Mouse (Mus musculus) olfactory bulb, adult 2 months (tissue): ENCODE results near the gene Kcng3. TPM values are rescaled to one million over a fixed set of nuclear protein-coding genes. Genes with fewer than 3 reads are reported as not detected.

Experiments
- H3K27ac ChIP-seq: fragments of 200-500 bp; 2 replicates; pipeline ENCODE4 v1.5.1; 2012; ENCODE audit warnings: low read depth, low read length; ENCODE audit not compliant: insufficient read depth
- H3K4me1 ChIP-seq: fragments of 200-500 bp; 2 replicates; pipeline ENCODE4 v1.6.1; 2012; ENCODE audit warnings: low read length; ENCODE audit not compliant: control insufficient read depth, insufficient read depth
- H3K4me3 ChIP-seq: fragments of 200-500 bp; 2 replicates; pipeline ENCODE4 v1.5.1; 2012; ENCODE audit warnings: mild to moderate bottlenecking, low read depth, low read length, moderate library complexity; ENCODE audit not compliant: insufficient read depth
- CTCF ChIP-seq: fragments of 200-500 bp; IDR thresholded peaks from 2 replicates; pipeline ENCODE4 v1.5.1; 2012; ENCODE audit warnings: low read depth, mild to moderate bottlenecking, low read length, moderate library complexity; ENCODE audit not compliant: insufficient read depth
- POLR2A ChIP-seq: fragments of 200-500 bp; IDR thresholded peaks from 2 replicates; pipeline ENCODE4 v1.6.1; 2012; ENCODE audit warnings: mild to moderate bottlenecking, low read depth, low read length, moderate library complexity; ENCODE audit not compliant: insufficient read depth
- WGBS: fragments of 180-500 bp; shearing (Covaris S2); methylation state at CpG from one replicate; pipeline ENCODE4 v1.1.7; 2018; 5-methylcytosine and 5-hydroxymethylcytosine counted together
- polyA plus RNA-seq: library from polyadenylated mRNA; stranded (reverse); fragments of >200 nt; gene quantifications from 2 replicates; pipeline ENCODE4 v1.2.4, GENCODE M21; 2012; ENCODE audit warnings: low replicate concordance; ENCODE audit not compliant: missing spikeins, insufficient read depth, insufficient read length

Kcng3 gene
- polyA plus RNA-seq, 1 experiment = not detected

- H3K4me3 ChIP-seq = no peak overlapping the region
- TF ChIP-seq CTCF (no peak), POLR2A (no peak)
- no peak overlapping the region for H3K27ac ChIP-seq
- H3K4me1 ChIP-seq = no peaks in the 10 kb centered on the region
- 83% methylated on average over 3 of the region's 3 CpGs for WGBS
Measured at GRCm38 (mm10) chr17:83655732-83656131, 24.0 kb upstream of the Kcng3 start.

- no peak overlapping the region for H3K27ac ChIP-seq
- TF ChIP-seq POLR2A (no peak), CTCF (no peak)
- no peak overlapping the region for H3K4me3 ChIP-seq
- no peaks in the 10 kb centered on the region for H3K4me1 ChIP-seq
- WGBS = 81% methylated on average over 13 of the region's 13 CpGs
Measured at GRCm38 (mm10) chr17:83654651-83655136, 23.0 kb upstream of the Kcng3 start.

- Histone ChIP-seq H3K4me1 (no peaks in the 10 kb centered on the region), H3K27ac (no peak overlapping the region), H3K4me3 (no peak overlapping the region)
- TF ChIP-seq POLR2A (no peak), CTCF (no peak)
- WGBS = 84% methylated on average over 3 of the region's 3 CpGs
Measured at GRCm38 (mm10) chr17:83653635-83654034, 21.9 kb upstream of the Kcng3 start.

GRCm38 (mm10) chr17:83650932-83651682, 19.4 kb upstream of the Kcng3 start:
- 92% methylated on average over 7 of the region's 7 CpGs for WGBS

GRCm38 (mm10) chr17:83649986-83650385, 18.3 kb upstream of the Kcng3 start:
- no peak for TF ChIP-seq CTCF
- TF ChIP-seq POLR2A = no peak
- Histone ChIP-seq H3K27ac (no peak overlapping the region), H3K4me1 (no peaks in the 10 kb centered on the region), H3K4me3 (no peak overlapping the region)
- WGBS = 96% methylated on average over 3 of the region's 3 CpGs

More at GRCm38 (mm10) chr17:83650932-83651682, 19.4 kb upstream of the Kcng3 start:
- TF ChIP-seq POLR2A (no peak), CTCF (no peak)
- Histone ChIP-seq H3K4me3 (no peak overlapping the region), H3K4me1 (no peaks in the 10 kb centered on the region), H3K27ac (no peak overlapping the region)

GRCm38 (mm10) chr17:83647413-83647812, 15.7 kb upstream of the Kcng3 start:
- 95% methylated on average over 7 of the region's 7 CpGs for WGBS
- no peak for TF ChIP-seq POLR2A
- TF ChIP-seq CTCF = no peak
- Histone ChIP-seq H3K27ac (no peak overlapping the region), H3K4me3 (no peak overlapping the region), H3K4me1 (no peaks in the 10 kb centered on the region)

GRCm38 (mm10) chr17:83646425-83647163, 14.9 kb upstream of the Kcng3 start:
- 89% methylated on average over 8 of the region's 8 CpGs for WGBS
- H3K4me3 ChIP-seq = no peak overlapping the region
- H3K4me1 ChIP-seq = no peaks in the 10 kb centered on the region
- TF ChIP-seq POLR2A = no peak
- TF ChIP-seq CTCF = no peak
- no peak overlapping the region for H3K27ac ChIP-seq

GRCm38 (mm10) chr17:83645226-83645808, 13.6 kb upstream of the Kcng3 start:
- Histone ChIP-seq H3K4me3 (no peak overlapping the region), H3K4me1 (no peaks in the 10 kb centered on the region), H3K27ac (no peak overlapping the region)
- 64% methylated on average over 9 of the region's 9 CpGs for WGBS
- TF ChIP-seq CTCF = no peak
- no peak for TF ChIP-seq POLR2A

GRCm38 (mm10) chr17:83637393-83637792, 5.7 kb upstream of the Kcng3 start:
- Histone ChIP-seq H3K4me3 (no peak overlapping the region), H3K4me1 (peaks cover 4% of the 10 kb centered on the region), H3K27ac (no peak overlapping the region)
- TF ChIP-seq POLR2A (no peak), CTCF (peak; percentile 30; the same call in 1 of the 2 replicates)
- WGBS = 83% methylated on average over 2 of the region's 2 CpGs
